Mouse (Mus musculus): ENCODE results near the gene Gdf7.

Gene Gdf7

GRCm38 (mm10) chr12:8301841-8302431 is at the start of gene Gdf7:
Gene Gdf7, minus strand, starts transcription at chr12:8301954.
- no peak for DNase-seq (ENCODE audit: low spot score in 2 of 2)

GRCm38 (mm10) chr12:8351025-8351903 is 49.5 kb upstream of the Gdf7 start:
- peak in 1 of 2 experiments; percentile 24 for DNase-seq (ENCODE audit: low spot score in 2 of 2)

- DNase-seq (ENCODE audit: low spot score in 2 of 2) = no peak
Measured at GRCm38 (mm10) chr12:8348733-8349513, 47.2 kb upstream of the Gdf7 start.

GRCm38 (mm10) chr12:8347746-8348462 is 46.1 kb upstream of the Gdf7 start:
- DNase-seq (ENCODE audit: low spot score in 2 of 2) = no peak

- no peak for DNase-seq (ENCODE audit: low spot score in 2 of 2)
Measured at GRCm38 (mm10) chr12:8345539-8345938, 43.8 kb upstream of the Gdf7 start.

- DNase-seq (ENCODE audit: low spot score in 2 of 2) = peak in 1 of 2 experiments; percentile 48
Measured at GRCm38 (mm10) chr12:8344897-8345296, 43.1 kb upstream of the Gdf7 start.

GRCm38 (mm10) chr12:8343381-8343780 is 41.6 kb upstream of the Gdf7 start:
- DNase-seq (ENCODE audit: low spot score in 2 of 2) = no peak

- DNase-seq (ENCODE audit: low spot score in 2 of 2) = no peak
Measured at GRCm38 (mm10) chr12:8341008-8341407, 39.3 kb upstream of the Gdf7 start.

GRCm38 (mm10) chr12:8339591-8340319 is 38.0 kb upstream of the Gdf7 start:
- no peak for DNase-seq (ENCODE audit: low spot score in 2 of 2)

GRCm38 (mm10) chr12:8338918-8339317 is 37.2 kb upstream of the Gdf7 start:
- DNase-seq (ENCODE audit: low spot score in 2 of 2) = no peak

- no peak for DNase-seq (ENCODE audit: low spot score in 2 of 2)
Measured at GRCm38 (mm10) chr12:8338491-8338890, 36.7 kb upstream of the Gdf7 start.

- no peak for DNase-seq (ENCODE audit: low spot score in 2 of 2)
Measured at GRCm38 (mm10) chr12:8337286-8338060, 35.7 kb upstream of the Gdf7 start.

- no peak for DNase-seq (ENCODE audit: low spot score in 2 of 2)
Measured at GRCm38 (mm10) chr12:8336601-8337285, 35.0 kb upstream of the Gdf7 start.

- no peak for DNase-seq (ENCODE audit: low spot score in 2 of 2)
Measured at GRCm38 (mm10) chr12:8335503-8335902, 33.7 kb upstream of the Gdf7 start.

- no peak for DNase-seq (ENCODE audit: low spot score in 2 of 2)
Measured at GRCm38 (mm10) chr12:8334261-8334660, 32.5 kb upstream of the Gdf7 start.

- no peak for DNase-seq (ENCODE audit: low spot score in 2 of 2)
Measured at GRCm38 (mm10) chr12:8333617-8334016, 31.9 kb upstream of the Gdf7 start.

- DNase-seq (ENCODE audit: low spot score in 2 of 2) = no peak
Measured at GRCm38 (mm10) chr12:8332174-8332542, 30.4 kb upstream of the Gdf7 start.

GRCm38 (mm10) chr12:8331489-8332173 is 29.9 kb upstream of the Gdf7 start:
- no peak for DNase-seq (ENCODE audit: low spot score in 2 of 2)

GRCm38 (mm10) chr12:8329236-8329635 is 27.5 kb upstream of the Gdf7 start:
- DNase-seq (ENCODE audit: low spot score in 2 of 2) = no peak
